Mouse (Mus musculus) erythroblast, adult 5-6 weeks (primary cell): Measurements from ENCODE around the gene Phactr4. TPM values are rescaled to one million over a fixed set of nuclear protein-coding genes. Genes with fewer than 3 reads are reported as not detected.
A peak's percentile ranks its signal among the peaks of the same experiment; 100 is the strongest.
"Not testable (repeated sequence)": the region's sequence is repeated elsewhere in the genome, so short reads cannot be mapped to it uniquely, and the experiment has no call there.

ENCODE experiments used
- ATAC-seq: replicated peaks from 2 replicates; pipeline ENCODE4 v1.8.0; 2016; ENCODE audit warnings: moderate number of reproducible peaks, mild to moderate bottlenecking, moderate TSS enrichment, inconsistent platforms; ENCODE audit not compliant: poor library complexity, low FRiP score, severe bottlenecking
- total RNA-seq, 2 experiments: library from RNA; stranded (forward) in 1 of 2; stranded (reverse) in 1 of 2; fragments of 150-400 nt in 1 of 2; fragments of 200-764, 138-1000 nt in 1 of 2; gene quantifications; 2 replicates each; pipeline versions ENCODE4 v1.2.3 to v1.2.4; 2015 to 2017; ENCODE audit warnings: low replicate concordance in 2 of 2

The Phactr4 gene
- total RNA-seq, 2 experiments from 2014 or later = 8.8 to 14.1 TPM

DNA sequence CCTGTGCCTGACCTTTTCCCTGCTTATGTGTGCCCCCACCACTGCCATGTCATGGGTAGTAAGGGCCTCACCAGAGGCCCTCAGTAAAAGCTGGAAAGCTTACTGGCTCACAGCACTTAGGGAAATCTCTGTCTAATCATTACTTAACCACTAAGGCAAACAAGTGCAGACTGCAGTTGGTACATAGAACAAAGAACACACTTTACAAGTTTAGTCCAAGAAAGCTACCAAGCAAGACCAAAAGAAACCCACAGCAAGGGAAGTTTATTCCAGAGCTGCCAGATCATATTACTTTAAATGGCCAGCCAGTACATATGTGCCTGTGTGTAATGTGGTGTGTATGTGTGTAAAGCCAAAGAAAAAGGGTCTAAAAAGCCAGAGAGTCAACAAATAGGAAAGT is 6.3 kb downstream of the Phactr4 start:
- no peak for ATAC-seq

DNA sequence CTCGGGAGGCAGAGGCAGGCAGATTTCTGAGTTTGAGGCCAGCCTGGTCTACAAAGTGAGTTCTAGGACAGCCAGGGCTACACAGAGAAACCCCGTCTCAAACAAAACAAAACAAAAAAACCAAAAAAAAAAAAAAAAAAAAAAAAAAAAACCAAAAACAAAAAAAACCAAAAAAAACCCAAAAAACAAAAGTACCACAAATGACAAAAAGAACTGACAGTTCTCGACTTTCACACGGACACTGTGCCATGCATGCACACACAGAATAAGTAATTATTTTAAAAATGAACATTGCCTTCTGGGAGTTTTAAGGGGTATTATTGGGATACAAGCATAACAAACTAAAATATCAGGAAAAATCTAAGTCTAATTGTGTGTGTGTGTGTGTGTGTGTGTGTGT is 9.0 kb downstream of the Phactr4 start:
- not testable (repeated sequence) for ATAC-seq

DNA sequence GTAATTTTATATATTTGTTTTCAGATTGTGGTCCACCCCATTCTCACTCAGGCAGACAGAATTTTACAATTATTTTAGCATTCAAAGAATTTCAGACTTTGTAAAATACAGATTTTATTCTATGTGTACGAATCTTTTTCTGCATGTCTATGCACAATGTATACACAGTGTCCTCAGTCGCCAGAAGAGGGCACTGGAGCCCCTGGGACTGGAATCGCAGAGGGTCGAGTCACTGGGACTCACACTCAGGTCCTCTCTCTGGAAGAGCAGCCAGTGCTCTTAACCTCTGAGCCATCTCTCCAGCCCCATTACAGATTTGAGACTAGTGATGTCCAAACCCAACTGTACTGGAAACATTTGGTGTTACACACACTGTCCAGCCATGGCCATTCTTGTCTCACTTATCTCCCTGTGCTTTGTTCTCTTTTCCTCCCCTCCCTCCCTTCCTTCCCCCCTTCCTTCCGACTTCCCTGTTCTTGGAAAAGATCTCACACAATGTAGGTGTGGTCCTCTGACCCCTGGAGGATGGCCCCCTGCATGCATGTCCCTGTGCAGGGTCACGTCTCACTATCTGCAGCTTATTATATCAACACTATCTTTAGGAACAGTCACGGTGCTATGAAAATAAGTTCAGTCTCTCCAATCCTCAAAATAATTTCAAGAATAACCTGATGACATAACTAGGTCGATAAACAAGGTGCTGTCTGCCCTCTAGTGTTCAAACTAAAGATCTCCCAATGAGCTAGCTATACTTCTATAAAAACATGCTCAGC is 10.8 kb downstream of the Phactr4 start:
- ATAC-seq = peak; percentile 85

DNA sequence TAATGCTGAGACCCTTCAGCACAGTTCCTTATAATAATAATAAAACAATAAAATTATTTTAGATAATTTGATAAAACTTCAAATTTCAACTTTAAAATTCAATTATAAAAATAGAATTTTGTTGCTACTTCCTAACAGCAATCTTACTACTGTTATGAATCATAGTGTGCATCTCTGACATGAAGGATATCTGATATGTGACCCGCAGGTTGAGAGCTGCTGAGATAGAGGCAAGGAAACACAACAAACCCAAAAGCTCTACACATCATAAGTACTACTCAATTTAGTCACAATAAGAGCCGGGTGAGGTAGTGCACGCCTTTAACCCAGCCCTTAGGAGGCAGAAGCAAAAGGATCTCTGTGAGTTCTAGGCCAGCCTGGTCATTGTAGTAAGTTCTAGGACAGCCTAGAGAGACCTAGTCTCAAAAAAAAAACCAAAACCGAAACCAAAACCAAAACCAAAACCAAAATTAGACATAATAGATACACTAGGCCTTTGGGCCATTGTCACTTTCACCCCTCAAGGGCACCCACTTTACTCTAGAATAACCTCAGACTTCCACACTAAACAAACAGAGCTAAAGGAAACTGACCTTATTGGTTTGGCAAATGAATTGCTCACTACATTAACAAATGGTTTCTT is 12.6 kb downstream of the Phactr4 start:
- no peak for ATAC-seq

DNA sequence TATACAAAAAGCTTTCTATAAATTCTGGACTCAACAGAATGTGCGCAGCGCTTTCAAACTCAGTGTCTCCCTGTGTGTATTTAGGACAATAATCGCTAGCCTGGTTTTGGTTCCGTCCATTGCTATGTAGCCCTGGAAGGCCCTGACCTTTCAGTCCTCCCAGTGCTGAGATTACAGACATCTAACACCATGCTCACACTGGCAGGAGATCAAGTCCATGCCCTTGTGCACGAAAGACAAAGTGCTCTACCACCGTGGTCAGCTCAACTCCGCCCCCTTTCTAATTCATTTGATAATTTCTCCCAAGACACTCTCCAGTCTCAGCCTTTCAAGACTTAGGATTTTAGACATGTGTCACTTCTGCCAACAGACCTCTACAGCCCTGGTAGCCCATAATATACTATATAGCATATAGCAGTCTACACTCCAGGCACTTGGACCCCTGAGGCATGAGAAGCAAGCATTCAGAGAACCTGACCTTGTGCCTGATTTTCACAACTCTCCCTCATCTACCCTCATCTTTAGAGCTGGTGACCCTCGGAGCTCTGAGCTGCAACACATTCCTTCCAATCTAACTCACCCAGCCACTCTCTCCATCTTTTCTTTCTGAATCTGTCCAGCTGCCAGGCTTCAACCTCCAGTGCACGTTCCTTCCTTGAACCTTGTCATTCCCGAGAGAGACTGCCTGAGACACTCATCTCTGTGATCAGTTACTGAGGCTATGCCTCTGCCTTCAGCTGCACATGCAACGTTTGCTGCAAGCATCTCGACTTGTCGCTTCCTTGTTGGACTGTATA is 15.7 kb downstream of the Phactr4 start:
- ATAC-seq = no peak

DNA sequence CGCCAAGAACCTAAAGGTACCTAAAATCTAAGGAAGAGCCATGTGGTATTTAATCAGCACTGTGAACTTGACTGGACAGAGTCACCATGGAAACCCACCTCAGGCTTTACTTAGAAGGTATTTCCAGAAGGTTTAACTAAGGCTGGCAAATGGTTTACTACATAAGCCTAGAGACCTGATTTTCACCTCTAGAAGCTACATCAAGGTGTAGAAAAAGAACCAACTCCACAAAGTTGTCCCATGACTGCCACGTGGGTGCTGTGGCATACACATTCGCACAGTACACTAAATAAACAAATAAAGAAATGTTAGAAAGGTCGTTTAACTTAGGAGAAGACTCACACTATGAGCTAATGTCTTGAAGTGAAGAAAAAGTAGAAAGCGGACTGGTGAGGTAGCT is 17.7 kb downstream of the Phactr4 start:
- no peak for ATAC-seq

DNA sequence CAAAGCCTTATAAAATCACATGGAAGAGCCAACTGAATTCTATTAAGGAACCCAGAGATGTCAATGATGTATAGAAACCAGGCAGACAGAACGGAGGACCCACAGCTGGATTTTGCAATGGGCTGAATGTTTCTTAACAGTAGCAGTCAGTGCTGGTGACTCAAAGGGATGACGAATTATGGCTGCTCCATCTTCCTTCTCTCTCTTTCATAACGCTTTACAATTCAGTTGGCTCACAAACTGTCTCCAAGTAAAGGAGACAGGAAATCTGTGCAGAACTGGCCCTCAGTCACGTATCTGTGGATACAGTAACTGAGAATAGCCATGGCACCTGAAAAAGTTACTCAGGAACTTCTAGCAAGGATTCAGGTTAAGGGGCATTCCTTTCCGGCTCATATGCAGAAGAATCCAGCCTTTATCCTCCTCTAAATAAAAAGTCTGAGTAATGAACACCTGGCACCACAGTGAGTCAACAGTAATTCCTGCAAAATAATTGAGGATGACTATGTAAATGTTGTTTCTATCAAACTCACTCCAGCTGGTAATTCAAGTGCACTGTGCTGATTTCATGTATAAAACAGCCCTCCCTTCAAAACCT is 19.1 kb downstream of the Phactr4 start:
- no peak for ATAC-seq

DNA sequence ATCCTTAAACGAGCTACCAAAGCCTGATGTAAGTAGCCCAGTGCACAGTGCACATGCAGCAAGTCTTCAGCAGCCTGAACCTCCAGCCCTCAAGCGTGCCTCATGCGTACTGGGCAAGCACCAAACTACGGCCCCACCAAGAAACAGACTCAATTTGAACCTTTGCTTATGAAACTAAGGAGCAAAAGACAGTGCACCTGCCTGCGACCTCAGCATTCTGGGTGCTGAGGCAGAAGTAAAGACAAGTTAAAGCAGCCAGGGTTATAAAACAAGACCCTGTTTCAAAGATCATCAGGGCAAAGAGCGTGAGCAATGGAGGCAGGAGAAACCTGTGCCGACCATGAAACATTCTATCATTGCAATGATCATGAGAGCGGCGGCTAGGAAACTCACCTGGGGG is 21.3 kb downstream of the Phactr4 start:
- ATAC-seq = no peak

DNA sequence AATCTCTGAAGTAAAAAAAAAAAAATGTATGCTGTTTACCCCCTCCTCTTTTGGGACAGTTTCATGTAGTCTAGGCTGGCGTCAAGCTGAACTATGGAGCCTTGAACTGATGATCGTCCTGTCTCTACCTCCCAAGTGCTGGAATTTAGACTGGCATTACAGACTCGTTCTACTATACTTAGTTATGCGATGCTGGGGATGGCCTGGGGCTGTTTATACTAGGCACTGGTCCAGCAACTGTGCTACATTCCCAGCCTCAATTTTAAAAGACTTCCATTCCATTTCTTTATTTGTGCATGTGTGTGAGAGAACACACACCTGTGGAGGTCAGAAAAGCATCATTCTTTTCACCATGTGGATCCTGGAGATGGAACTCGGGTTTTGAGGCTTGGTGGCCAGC is 23.4 kb downstream of the Phactr4 start:
- ATAC-seq = no peak

DNA sequence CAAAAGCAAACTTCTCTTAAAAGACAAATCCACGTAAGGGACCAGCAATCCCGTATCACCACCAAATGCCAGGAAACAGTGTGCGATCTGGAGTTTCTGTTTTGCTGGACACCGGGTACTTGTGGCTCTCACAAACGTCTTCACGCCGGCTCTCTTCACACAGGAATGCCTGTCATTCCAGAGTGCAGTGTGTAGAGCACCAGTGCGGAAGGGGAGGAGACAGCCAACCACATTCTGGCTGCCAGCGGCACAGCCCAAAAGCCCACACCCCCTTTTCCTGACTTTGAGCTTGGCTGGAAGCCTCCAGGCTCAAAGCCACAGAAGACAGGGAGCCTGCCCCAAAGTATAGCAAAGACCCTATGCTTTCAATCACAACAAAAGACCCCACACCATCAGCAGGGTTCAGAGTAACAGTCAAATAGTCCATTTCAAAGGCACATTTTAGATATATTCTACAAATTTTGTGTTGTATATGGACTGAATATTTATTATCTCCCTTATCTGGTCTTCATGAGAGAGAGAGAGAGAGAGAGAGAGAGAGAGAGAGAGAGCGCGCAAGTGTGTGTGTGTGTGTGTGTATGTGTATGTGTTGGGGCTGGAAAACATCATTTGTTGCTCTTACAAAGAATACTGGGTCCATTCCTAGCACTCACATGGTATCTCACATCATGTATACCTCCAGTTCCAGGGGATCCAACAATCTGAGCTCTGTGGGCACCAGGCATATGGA is 24.1 kb downstream of the Phactr4 start:
- peak; percentile 91 for ATAC-seq

DNA sequence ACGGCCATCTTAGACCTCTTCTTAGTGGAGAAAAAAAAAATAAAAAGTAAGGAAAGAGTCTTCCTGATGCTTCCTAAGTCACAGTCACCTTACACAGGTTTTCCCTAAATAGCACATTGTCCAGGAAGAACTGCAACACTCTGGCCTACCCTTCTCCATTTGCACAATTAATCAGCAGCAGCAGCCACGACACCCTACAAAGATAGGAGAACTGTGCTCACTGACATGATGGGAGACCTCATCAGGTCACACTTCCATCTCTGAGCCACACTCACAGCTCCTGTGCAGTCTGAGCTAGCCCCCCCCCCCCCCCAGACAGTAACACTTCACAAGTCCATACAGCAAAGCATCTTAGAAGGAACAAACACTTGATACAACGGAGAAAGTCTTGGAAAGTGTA is 25.2 kb downstream of the Phactr4 start:
- peak; percentile 40; the same call in 1 of the 2 replicates for ATAC-seq

DNA sequence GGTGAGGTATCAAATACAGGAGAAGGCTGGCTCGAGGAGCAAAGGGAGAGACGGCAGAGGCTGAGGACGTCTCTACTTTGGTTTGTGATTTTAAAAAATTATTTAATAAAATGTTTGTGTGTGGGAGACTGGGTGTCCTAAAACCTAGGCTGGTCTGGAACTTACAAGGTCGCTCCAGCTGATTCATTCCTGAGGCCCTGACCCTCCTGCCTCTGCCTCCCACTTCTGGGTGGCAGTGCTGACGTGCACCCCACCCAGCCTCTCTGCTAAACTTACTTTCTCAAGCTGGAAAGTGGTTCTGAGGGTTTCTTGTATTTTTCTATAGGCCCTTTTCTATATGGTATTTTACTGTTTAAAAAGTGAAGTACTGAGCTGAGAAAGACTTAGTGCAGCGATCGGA is 26.0 kb downstream of the Phactr4 start:
- no peak for ATAC-seq

DNA sequence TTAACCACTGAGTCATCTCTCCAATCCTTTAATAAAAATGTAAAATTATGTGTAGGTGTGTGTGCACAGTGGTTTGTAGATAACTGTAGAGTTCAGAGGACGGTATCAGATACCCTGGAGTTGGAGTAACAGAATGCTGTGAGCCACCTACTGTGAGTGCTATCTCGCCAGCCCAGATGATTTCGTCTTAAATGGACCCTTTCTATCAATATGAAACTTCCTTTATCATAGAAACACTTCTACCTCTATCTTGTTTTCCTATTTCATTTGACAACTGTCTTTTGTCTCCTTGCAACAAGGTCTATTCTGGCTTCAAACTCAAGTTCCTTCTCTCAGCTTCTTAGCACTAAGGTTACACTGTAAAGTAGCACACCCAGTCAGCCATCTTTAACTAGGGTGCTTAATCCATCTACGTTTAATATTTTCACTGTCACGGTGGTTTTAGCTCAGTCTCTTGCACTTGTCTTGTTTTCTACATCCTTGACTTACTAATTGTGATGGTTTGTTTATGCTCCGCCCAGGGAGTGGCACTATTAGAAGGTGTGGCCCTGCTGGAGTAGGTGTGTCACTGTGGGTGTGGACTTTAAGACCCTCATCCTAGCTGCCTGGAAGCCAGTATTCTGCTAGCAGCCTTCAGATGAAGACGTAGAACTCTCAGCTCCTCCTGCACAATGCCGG is 31.1 kb downstream of the Phactr4 start:
- ATAC-seq = peak; percentile 75

DNA sequence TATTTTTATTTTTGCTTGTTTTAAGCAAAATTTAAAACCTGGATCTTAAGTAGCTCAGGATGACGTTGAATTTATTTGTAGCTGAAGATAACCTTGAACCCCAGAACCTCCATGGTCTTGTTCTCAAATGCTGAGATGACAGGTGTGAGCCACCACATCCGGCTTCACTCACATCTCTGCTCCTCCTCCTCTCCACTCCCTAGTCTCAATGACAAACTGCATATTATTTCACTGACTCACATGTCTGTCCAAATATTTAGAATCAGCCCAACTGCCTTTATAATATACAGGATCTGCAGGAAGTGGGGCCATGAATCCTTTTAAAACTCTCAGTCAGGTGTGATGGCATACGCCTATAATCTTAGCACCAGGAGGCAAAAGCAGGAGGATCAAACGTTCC is 33.0 kb downstream of the Phactr4 start:
- ATAC-seq = no peak

DNA sequence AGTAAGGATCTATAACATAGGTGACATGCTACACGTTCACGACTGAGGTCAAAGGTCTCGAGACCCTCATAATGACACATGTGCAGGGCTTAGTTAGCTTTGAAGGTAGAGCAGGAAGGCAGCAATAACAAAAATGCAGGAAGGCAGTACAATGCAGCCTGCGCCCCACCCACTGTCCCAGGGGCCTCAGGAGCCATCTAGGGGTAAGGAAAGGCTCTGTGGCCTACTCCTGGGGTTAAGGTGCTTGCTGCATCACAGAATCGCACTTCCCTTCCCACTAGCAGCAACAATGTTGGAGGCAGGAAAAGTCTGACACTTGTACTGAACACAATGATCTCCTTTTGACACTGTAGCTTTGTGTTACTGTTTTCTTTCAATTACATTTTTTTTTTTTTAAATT is 34.7 kb downstream of the Phactr4 start:
- no peak for ATAC-seq

DNA sequence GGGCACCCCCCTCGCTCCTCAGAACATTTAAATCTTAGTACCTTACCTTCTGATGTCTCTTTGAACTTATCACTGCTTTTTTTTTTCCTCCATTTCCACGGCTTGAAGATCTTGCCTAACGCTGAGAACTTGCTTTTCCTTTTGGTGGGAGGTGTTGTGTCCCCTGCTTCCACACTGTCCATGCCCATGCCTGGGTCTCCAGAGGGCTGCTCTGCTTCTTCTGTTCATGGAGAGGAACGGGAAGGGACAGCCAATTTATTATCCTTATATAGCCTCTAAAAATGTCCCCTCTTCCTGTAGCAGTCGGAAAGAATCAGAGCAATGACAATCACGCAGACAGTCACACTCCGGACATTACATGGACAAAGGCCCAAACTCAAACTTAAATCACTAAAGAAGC is 35.4 kb downstream of the Phactr4 start:
- no peak for ATAC-seq

DNA sequence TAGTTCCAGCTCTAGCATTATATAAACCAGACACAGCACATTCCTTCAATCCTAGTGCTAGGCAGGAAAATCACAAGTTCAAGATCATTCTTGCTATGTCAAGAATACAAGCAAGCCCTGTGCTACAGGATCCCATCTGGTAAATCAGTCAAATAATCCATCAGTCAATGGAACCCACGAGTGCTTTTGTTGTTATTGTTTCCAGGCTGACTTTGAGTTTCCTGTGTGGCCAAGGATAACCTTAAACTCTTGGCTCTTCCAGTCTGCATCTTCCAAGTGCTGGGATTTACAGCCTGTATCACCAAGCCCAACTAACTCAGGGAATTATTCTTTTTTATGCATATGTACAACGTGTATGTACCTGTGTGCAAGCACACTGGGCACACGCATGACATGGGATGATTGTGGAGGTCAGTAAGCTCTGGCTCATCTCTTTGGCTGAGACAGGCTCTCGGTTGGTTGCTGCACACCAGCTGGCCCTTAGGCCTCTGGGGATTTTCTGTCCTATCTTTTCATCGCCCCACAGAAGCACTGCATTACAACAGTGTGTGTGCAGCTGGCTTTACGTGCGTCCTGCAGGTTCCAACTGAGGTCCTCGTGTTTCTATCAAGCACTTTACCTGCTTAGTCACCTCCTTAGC is 36.4 kb downstream of the Phactr4 start:
- no peak for ATAC-seq

DNA sequence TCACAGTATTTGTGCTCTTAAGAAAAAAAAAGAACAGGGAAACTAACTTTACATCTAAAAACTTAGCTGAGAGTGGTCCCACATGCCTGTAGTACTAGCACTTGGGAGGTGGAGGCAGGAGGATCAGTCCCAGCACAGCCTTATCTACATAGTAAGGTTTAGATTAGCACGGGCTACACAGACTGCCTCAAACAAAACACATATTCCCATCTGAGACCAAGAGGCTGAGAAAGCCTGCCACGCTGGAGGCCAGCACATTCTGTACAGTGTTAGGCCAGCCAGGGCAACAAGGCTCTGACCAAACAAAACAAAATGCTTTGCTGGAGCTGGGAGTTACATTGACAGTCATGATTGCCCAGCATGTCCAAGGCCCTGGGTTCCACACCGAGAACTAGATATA is 38.8 kb downstream of the Phactr4 start:
- ATAC-seq = no peak

DNA sequence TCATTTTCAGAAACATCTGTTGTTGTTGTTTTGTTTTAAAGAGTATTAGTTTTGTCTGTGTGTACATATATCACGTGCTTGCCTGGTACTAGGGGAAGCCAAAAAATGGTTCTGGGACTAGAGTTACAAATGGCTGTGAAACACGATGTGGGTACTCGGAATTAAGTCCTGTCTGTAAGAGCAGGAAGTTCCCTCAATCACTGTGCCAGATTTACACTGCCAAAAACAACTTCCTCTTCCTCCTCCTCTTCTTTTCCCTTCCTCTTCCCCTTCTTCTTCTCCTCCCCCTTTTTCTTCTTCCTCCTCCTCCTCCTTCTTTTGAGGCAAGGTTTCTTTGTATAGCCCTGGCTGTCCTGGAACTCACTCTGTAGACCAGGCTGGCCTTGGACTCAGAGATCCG is 40.0 kb downstream of the Phactr4 start:
- ATAC-seq = no peak
